In the genomic region with DNA sequence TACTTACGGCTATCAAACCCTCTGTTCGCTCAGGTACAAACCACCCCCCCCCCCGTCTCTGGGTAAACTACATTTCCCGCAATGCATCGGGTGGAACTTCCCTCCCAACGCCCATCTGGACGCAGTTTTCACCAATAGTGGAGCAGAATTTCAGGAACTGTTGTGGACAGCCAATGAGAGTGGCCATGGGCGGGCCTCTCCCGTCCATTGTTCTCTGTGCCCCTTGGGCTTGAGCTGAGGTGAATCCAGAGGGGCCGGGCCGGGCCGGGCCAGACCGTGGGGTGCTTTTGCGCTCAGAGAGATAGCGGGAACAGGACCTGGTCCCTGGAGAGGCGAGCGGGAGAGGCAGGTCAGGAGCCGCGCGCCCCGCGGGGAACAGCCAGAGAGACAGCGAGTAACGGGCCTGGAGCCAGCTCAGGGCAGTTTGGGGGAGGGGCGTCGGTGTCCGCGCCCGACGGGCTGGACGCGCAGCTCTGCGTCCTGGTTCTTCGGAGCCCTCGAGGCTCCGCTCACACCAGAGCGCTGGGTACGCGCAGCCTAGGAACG, we compare ENCODE assay signal across 7 mouse cellular contexts. TPM values are rescaled to one million over a fixed set of nuclear protein-coding genes. Genes with fewer than 3 reads are reported as not detected.
DNase-seq lines count a peak whose midpoint lies in the region; ATAC-seq lines count a peak whose summit lies in the region.

A gene (plus strand): TSS at position 192 of the 546 bp plus-strand sequence.

- DNase-seq in adrenal gland, adult 8-10 months, result peak; percentile 91
- peak; percentile 95 for DNase-seq in embryo, embryonic 9.5 days (ENCODE audit: extremely low spot score)
- DNase-seq in gastrocnemius, postnatal 4 days (ENCODE audit: low spot score in 2 of 2), result peak; percentile 67 to 86
- DNase-seq in left cerebral cortex, postnatal 36 days (ENCODE audit: low spot score in 2 of 2), result peak; percentile 89 to 90
- peak; percentile 98 for DNase-seq in midbrain, embryonic 11.5 days (ENCODE audit: low spot score, missing footprints)
- peak; percentile 85 for DNase-seq in skeletal muscle tissue, adult 2 months (ENCODE audit: low read depth, low spot score)

- intact Hi-C loops in left cerebral cortex, postnatal 36 days (cut with DNase I), result no loop called here

- peaks cover 4% of the 10 kb centered on the region; the same call in 1 of the 2 replicates for H3K36me3 ChIP-seq in intestine, embryonic 16.5 days (ENCODE audit: control insufficient read depth, insufficient read depth, low read length)
- H3K36me3 ChIP-seq in midbrain, embryonic 11.5 days (ENCODE audit: control insufficient read depth, insufficient read depth, low read length), result peaks cover 7% of the 10 kb centered on the region

- H3K9me3 ChIP-seq in intestine, embryonic 16.5 days (ENCODE audit: control insufficient read depth, low read length), result no peaks in the 10 kb centered on the region
- H3K9me3 ChIP-seq in midbrain, embryonic 11.5 days (ENCODE audit: control insufficient read depth, low read length), result no peaks in the 10 kb centered on the region

- peaks cover 22% of the 10 kb centered on the region for H3K4me1 ChIP-seq in intestine, embryonic 16.5 days (ENCODE audit: control insufficient read depth, insufficient read depth, low read length)
- peaks cover 9% of the 10 kb centered on the region for H3K4me1 ChIP-seq in midbrain, embryonic 11.5 days (ENCODE audit: control insufficient read depth, insufficient read depth, low read length)

- H3K9ac ChIP-seq in intestine, embryonic 16.5 days (ENCODE audit: low read depth, low read length), result peak within 1 kb of the TSS; percentile 94
- peak within 1 kb of the TSS; percentile 96 for H3K9ac ChIP-seq in midbrain, embryonic 11.5 days (ENCODE audit: low read length)

- peak within 1 kb of the TSS; percentile 75 for H3K4me2 ChIP-seq in intestine, embryonic 16.5 days (ENCODE audit: low read depth, low read length)
- peak within 1 kb of the TSS; percentile 77 for H3K4me2 ChIP-seq in midbrain, embryonic 11.5 days

- H3K27me3 ChIP-seq in intestine, embryonic 16.5 days (replicated peaks; ENCODE audit: control insufficient read depth, insufficient read depth, low read length), result no peaks in the 10 kb centered on the region
- no peaks in the 10 kb centered on the region for H3K27me3 ChIP-seq in midbrain, embryonic 11.5 days (ENCODE audit: control insufficient read depth, insufficient read depth, low read length)

- under 1% methylated on average over 40 of the region's 40 CpGs for WGBS in intestine, embryonic 16.5 days
- 0% methylated on average over 40 of the region's 40 CpGs for WGBS in midbrain, embryonic 11.5 days

- H3K4me3 ChIP-seq in intestine, embryonic 16.5 days (ENCODE audit: low read length), result peak within 1 kb of the TSS; percentile 95
- H3K4me3 ChIP-seq in midbrain, embryonic 11.5 days (ENCODE audit: low read depth, low read length), result peak within 1 kb of the TSS; percentile 81

- H3K27ac ChIP-seq in intestine, embryonic 16.5 days (ENCODE audit: low read length), result peak within 1 kb of the TSS; percentile 87
- H3K27ac ChIP-seq in midbrain, embryonic 11.5 days (ENCODE audit: low read depth, low read length), result peak within 1 kb of the TSS; percentile 73

- ATAC-seq in intestine, embryonic 16.5 days, result peak; percentile 98
- ATAC-seq in midbrain, embryonic 11.5 days (ENCODE audit: low FRiP score), result peak; percentile 98

RNA-seq across cellular contexts. Expression of the gene that starts here (rescaled TPM):
- total RNA-seq in adrenal gland, adult 8-10 months (2022), result 10 to 100 TPM in 2 of 4 experiments, 1 to 10 TPM in 2; 6.3 to 10.4 (median 9.7) TPM
- 1 to 10 TPM; 5.5 TPM for total RNA-seq in gastrocnemius, postnatal 4 days (2021)
- polyA plus RNA-seq in intestine, embryonic 16.5 days (2015; fragmentation: Nextera tagmentation; extraction: Ambion mirVana), result 1.4 TPM in 2 replicates
- total RNA-seq in left cerebral cortex, postnatal 36 days (2021), result 10 to 100 TPM; 13.4 to 15.2 TPM
- 3.8 and 5.0 TPM in 2 replicates for polyA plus RNA-seq in midbrain, embryonic 11.5 days (2014; fragmentation: Nextera tagmentation; extraction: Ambion mirVana)

Comparison
In these comparisons a context has a peak if more than half of its experiments do, and no peak if none do; other contexts are left out.
1. Peak in every context shown above with its lines: DNase-seq, ATAC-seq, H3K4me3 ChIP-seq and H3K27ac ChIP-seq.